Mouse (Mus musculus): ENCODE results near the gene Map2k5.

Gene Map2k5

DNA sequence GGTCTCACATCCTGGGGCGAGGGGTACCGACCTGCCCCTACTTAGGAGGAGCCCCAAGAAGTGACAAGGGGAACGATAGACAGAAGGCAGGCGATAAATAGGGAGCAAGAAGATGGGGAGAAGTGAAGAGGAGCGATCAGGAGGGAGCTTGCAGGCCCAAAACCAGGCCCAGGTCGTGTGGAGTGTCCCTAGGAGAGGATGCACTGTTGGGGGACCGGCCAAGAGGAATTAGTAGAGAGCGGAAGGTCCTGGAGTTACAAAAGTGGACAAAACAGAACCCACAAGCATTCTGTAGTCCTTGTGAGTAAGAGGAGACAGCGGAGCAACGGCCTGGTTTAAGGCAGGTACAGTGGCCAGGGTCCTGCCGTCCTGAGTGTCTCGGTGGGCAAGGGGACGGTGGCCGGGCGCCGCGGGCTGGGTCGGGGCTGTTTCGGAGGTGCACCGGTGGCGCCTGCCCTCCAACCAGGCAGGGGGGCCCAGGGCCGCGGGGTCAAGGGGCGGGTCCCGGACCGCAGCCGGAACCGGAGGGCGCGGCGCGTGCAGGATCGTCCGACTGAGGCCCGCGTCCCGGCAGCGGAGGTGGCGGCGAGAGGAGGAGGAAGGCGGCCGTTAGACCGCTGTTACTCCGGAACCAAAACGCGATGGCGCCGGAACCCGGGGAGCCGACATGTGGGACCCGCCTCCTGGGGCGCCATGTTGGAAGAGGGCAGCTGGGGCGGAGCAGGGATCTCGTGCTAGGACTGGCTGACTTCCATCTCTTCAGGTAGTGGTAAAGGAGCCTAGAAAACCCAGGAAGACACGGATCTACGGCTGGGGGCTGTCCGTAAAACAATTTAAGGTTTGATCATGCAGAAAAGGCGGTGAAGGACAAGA is at the start of gene Map2k5:
Gene Map2k5, minus strand, starts transcription at position 633 of the 873 bp plus-strand sequence.
- H3K9me3 ChIP-seq (ENCODE audit: low read length) = no peaks in the 10 kb centered on the region
- H3K4me1 ChIP-seq (replicated peaks; ENCODE audit: low read depth, low read length) = peaks cover 14% of the 10 kb centered on the region
- peak within 1 kb of the TSS; percentile 84 for H3K4me3 ChIP-seq (replicated peaks; ENCODE audit: low read length)
- peaks cover 21% of the 10 kb centered on the region for H3K36me3 ChIP-seq (ENCODE audit: insufficient read depth, low read length)
- no peaks in the 10 kb centered on the region for H3K27me3 ChIP-seq (ENCODE audit: insufficient read depth, low read length)
- TF ChIP-seq POU5F1 (IDR thresholded peaks at IDR 0.05; ENCODE audit: borderline replicate concordance, low read length) = no peak
- no peak for TF ChIP-seq NANOG (IDR thresholded peaks at IDR 0.05; ENCODE audit: borderline replicate concordance, low read length)
- no peak for TF ChIP-seq CTCF (conservative IDR thresholded peaks at IDR 0.05; ENCODE audit: low read length)

DNA sequence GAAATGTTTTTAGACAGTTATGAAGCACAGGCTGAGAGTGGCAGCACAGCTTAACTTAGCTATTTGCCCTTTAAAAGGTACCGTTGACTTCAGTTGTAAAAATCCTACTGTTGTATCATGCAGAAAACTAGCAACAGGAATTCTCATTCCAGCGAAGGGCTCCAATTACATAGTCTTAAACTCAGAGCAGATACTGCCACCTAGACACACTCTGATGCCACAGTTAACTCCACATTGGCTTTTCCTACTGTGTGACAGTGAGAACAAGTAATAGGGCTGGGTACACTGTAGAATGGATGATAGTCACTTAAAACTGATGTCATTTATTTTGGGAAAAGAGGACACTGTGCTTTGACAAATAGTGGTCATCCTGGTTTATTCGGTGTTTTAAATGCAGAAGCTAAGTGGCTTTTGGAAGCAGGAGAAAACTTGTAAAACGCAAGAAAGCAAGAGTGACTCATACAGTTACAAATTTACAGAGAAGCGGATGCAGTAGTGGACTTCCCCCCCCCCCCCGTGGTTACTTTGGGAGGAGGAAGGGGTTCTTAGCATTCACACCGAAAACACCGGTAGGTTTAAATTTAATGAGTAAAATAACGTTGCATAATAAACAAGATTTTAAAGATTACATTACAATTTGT is 43.5 kb upstream of the Map2k5 start:
- Histone ChIP-seq H3K4me1 (replicated peaks; ENCODE audit: low read depth, low read length) (peaks cover 22% of the 10 kb centered on the region), H3K27me3 (ENCODE audit: insufficient read depth, low read length) (no peaks in the 10 kb centered on the region), H3K4me3 (replicated peaks; ENCODE audit: low read length) (no peak overlapping the region), H3K9me3 (ENCODE audit: low read length) (no peaks in the 10 kb centered on the region), H3K36me3 (ENCODE audit: insufficient read depth, low read length) (no peaks in the 10 kb centered on the region)
- TF ChIP-seq CTCF (conservative IDR thresholded peaks at IDR 0.05; ENCODE audit: low read length) (no peak), POU5F1 (IDR thresholded peaks at IDR 0.05; ENCODE audit: borderline replicate concordance, low read length) (no peak)

DNA sequence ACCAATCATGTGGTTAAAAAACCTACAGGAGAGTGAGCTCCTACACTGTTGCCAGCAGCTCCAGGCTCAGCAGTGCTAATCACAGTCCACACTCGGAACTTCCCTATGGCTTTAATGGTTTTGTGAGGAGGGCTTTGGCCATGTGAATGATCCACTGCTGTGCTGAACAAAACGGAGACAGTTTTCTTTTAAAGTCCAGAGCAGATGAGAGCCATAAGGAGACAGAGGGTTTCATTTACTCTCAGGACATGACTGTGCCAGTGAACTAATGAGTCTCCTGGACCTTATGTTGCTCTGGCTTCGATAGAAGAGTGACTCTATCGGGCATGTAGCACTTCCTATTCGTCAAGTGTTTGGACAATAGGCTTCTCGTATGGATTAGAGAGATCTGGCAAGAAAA is 42.7 kb upstream of the Map2k5 start:
- TF ChIP-seq NANOG (IDR thresholded peaks at IDR 0.05; ENCODE audit: borderline replicate concordance, low read length) (peak; percentile 42; the same call in 1 of the 2 replicates), CTCF (conservative IDR thresholded peaks at IDR 0.05; ENCODE audit: low read length) (no peak)

DNA sequence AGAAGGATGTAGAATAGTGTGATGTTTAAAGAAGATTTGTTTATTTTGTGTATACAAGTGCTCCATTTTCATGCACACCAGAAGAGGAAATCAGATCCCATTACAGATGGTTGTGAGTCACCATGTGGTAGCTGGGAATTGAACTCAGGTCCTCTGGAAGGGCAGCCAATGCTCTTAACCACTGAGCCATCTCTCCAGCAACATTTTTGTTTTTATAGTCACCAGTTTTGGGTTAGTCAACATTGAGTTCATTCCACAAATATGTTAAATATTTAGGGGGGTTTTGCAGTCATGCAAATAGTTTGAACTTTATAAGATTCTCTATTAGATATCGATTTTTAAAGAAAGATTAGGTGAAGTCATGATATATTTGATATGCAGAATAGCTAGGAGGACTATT is 22.5 kb upstream of the Map2k5 start:
- no peak overlapping the region for H3K4me3 ChIP-seq (replicated peaks; ENCODE audit: low read length)
- H3K27me3 ChIP-seq (ENCODE audit: insufficient read depth, low read length) = peaks cover 10% of the 10 kb centered on the region
- H3K36me3 ChIP-seq (ENCODE audit: insufficient read depth, low read length) = no peaks in the 10 kb centered on the region
- H3K4me1 ChIP-seq (replicated peaks; ENCODE audit: low read depth, low read length) = peaks cover 7% of the 10 kb centered on the region
- TF ChIP-seq POU5F1 (IDR thresholded peaks at IDR 0.05; ENCODE audit: borderline replicate concordance, low read length) = no peak
- TF ChIP-seq CTCF (conservative IDR thresholded peaks at IDR 0.05; ENCODE audit: low read length) = no peak
- TF ChIP-seq NANOG (IDR thresholded peaks at IDR 0.05; ENCODE audit: borderline replicate concordance, low read length) = no peak
- H3K9me3 ChIP-seq (ENCODE audit: low read length) = no peaks in the 10 kb centered on the region

More for the DNA sequence above, 42.7 kb upstream of the Map2k5 start:
- H3K4me3 ChIP-seq (replicated peaks; ENCODE audit: low read length) = no peak overlapping the region
- H3K27me3 ChIP-seq (ENCODE audit: insufficient read depth, low read length) = no peaks in the 10 kb centered on the region
- H3K4me1 ChIP-seq (replicated peaks; ENCODE audit: low read depth, low read length) = peaks cover 22% of the 10 kb centered on the region
- H3K36me3 ChIP-seq (ENCODE audit: insufficient read depth, low read length) = no peaks in the 10 kb centered on the region
- H3K9me3 ChIP-seq (ENCODE audit: low read length) = no peaks in the 10 kb centered on the region

DNA sequence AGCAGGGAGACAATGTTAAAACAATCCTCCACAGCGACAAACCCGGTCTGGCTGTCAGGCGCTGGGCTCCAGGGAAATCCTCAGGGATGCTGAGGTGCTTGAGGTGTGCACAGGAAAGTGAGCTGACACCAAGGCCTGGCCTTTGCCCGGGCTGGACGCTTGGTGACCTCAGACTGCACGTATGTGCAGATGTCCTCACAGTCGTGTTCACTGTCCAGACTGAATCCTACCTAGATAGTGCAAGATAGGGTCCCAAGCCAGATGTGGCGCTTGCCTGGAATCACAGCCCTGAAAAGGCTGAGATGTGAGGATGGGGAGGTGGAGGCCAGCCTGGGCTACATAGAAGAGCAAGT is 21.7 kb upstream of the Map2k5 start:
- H3K4me3 ChIP-seq (replicated peaks; ENCODE audit: low read length) = peak overlapping the region; percentile 94
- H3K36me3 ChIP-seq (ENCODE audit: insufficient read depth, low read length) = no peaks in the 10 kb centered on the region
- H3K27me3 ChIP-seq (ENCODE audit: insufficient read depth, low read length) = peaks cover 10% of the 10 kb centered on the region
- H3K9me3 ChIP-seq (ENCODE audit: low read length) = no peaks in the 10 kb centered on the region
- TF ChIP-seq CTCF (conservative IDR thresholded peaks at IDR 0.05; ENCODE audit: low read length) (no peak), POU5F1 (IDR thresholded peaks at IDR 0.05; ENCODE audit: borderline replicate concordance, low read length) (no peak), NANOG (IDR thresholded peaks at IDR 0.05; ENCODE audit: borderline replicate concordance, low read length) (no peak)
- H3K4me1 ChIP-seq (replicated peaks; ENCODE audit: low read depth, low read length) = peaks cover 7% of the 10 kb centered on the region

DNA sequence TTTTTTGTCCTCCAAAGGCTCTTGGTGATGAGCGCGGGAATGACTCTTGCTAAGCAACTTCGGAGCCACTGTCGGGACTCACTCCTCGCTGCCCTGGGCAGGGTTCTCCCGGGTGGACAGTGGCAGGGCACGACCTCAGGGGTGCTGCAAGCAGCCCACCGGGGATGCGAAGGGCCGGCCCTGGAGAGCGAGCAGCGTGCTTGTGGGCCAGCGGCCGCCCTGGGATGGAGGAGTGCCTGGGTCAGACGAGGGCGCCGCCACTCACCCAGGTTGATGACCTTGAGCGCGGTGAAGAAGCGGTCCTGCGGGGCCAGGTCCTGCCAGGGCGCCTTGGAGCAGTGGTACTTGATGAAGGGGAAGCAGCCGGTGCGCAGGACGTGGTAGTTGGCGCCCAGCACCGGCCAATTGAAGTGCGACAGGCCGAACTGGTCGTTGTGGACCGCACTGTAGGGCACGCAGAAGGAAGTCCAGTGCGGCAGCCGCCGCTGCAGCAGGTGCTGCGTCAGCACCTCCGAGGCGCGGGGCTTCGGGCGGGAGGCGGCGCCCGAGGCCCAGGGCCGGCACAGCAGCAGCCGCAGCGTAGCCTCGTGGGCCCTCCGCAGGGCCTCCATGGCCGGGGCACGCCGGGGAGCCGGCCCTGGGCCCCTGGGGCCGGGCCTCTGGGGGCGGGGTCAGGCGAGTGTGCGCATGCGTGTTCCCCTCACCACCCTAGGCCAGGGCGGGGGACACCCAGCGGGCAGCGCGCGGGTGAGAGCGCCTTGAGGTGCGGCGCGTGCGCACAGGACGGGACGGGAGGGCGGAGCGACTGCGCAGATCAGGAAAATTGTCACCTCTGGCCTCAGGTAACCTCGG is 21.1 kb upstream of the Map2k5 start, which contains the start of gene 2300009A05Rik:
Gene 2300009A05Rik, minus strand, starts transcription at position 636 of the 852 bp plus-strand sequence.
- H3K4me3 ChIP-seq (replicated peaks; ENCODE audit: low read length) = peak within 1 kb of the TSS; percentile 94
- TF ChIP-seq CTCF (conservative IDR thresholded peaks at IDR 0.05; ENCODE audit: low read length) = no peak
- no peak for TF ChIP-seq NANOG (IDR thresholded peaks at IDR 0.05; ENCODE audit: borderline replicate concordance, low read length)
- no peak for TF ChIP-seq POU5F1 (IDR thresholded peaks at IDR 0.05; ENCODE audit: borderline replicate concordance, low read length)
- peaks cover 10% of the 10 kb centered on the region for H3K27me3 ChIP-seq (ENCODE audit: insufficient read depth, low read length)
- H3K9me3 ChIP-seq (ENCODE audit: low read length) = no peaks in the 10 kb centered on the region
- H3K4me1 ChIP-seq (replicated peaks; ENCODE audit: low read depth, low read length) = peaks cover 7% of the 10 kb centered on the region
- no peaks in the 10 kb centered on the region for H3K36me3 ChIP-seq (ENCODE audit: insufficient read depth, low read length)

DNA sequence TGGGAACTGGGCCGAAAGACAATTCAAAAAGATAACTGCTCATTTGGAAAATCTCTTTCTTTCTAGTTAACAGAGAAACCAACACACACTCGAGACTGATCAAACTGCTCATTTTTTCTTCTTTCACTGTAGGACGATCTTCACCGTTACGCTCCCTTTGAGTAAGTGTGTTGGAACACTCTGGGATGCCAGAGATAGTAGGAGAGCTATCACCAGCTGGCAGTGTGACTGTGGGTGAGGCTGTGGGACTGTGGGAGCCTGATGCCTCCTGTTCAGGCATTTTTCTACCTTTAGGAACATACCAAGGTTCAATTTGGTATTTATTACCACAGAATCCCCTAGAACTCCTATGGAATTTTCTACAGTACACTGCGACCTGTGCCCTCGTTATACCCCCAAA is 17.9 kb upstream of the Map2k5 start:
- H3K4me1 ChIP-seq (replicated peaks; ENCODE audit: low read depth, low read length) = peaks cover 7% of the 10 kb centered on the region
- H3K27me3 ChIP-seq (ENCODE audit: insufficient read depth, low read length) = peaks cover 10% of the 10 kb centered on the region
- H3K4me3 ChIP-seq (replicated peaks; ENCODE audit: low read length) = no peak overlapping the region
- H3K36me3 ChIP-seq (ENCODE audit: insufficient read depth, low read length) = no peaks in the 10 kb centered on the region
- TF ChIP-seq POU5F1 (IDR thresholded peaks at IDR 0.05; ENCODE audit: borderline replicate concordance, low read length) = no peak
- no peak for TF ChIP-seq NANOG (IDR thresholded peaks at IDR 0.05; ENCODE audit: borderline replicate concordance, low read length)
- no peak for TF ChIP-seq CTCF (conservative IDR thresholded peaks at IDR 0.05; ENCODE audit: low read length)
- no peaks in the 10 kb centered on the region for H3K9me3 ChIP-seq (ENCODE audit: low read length)

DNA sequence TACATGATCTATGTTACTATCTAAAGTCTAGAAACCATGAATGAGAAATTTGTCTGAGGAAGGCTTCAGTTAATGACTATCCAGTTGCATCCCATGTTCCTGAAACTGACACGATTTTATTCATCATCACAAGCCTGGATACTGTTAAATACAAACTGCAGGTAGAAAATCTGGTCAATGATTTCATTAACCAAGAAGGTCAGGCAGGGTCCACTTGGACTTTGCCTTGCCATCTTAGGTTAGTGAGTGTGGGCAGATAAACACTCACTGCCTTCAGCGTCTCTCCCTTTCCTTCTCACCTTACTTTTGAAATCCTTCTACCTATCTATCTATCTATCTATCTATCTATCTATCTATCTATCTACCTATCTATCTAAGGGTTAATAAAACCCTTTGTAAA is 13.6 kb upstream of the Map2k5 start:
- no peaks in the 10 kb centered on the region for H3K4me1 ChIP-seq (replicated peaks; ENCODE audit: low read depth, low read length)
- no peaks in the 10 kb centered on the region for H3K36me3 ChIP-seq (ENCODE audit: insufficient read depth, low read length)
- no peaks in the 10 kb centered on the region for H3K9me3 ChIP-seq (ENCODE audit: low read length)
- no peaks in the 10 kb centered on the region for H3K27me3 ChIP-seq (ENCODE audit: insufficient read depth, low read length)
- no peak overlapping the region for H3K4me3 ChIP-seq (replicated peaks; ENCODE audit: low read length)
- TF ChIP-seq NANOG (IDR thresholded peaks at IDR 0.05; ENCODE audit: borderline replicate concordance, low read length) (no peak), CTCF (conservative IDR thresholded peaks at IDR 0.05; ENCODE audit: low read length) (no peak), POU5F1 (IDR thresholded peaks at IDR 0.05; ENCODE audit: borderline replicate concordance, low read length) (no peak)
